Mouse (Mus musculus): ENCODE data around the gene Isg15.

Isg15 gene

DNA sequence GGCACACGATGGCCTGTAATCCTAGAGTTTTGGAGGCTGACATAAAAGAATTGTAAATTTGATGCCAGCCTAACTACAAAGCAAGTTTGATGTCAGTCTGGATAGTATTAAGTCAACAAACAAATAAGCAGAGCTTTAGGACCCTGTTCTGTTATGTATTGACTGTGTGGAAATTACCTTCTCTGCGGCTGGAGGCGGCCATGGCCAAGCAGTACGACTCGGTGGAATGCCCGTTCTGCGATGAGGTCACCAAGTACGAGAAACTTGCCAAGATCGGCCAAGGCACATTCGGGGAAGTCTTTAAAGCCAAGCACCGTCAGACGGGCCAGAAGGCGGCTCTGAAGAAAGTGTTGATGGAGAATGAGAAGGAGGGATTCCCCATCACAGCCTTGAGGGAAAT is 12.5 kb upstream of the Isg15 start:
- H3K36me3 ChIP-seq (ENCODE audit: insufficient read depth, low read length), result no peaks in the 10 kb centered on the region
- no peak overlapping the region for H3K4me3 ChIP-seq (replicated peaks; ENCODE audit: low read length)
- no peak for TF ChIP-seq CTCF (conservative IDR thresholded peaks at IDR 0.05; ENCODE audit: low read length)
- TF ChIP-seq POU5F1 (IDR thresholded peaks at IDR 0.05; ENCODE audit: borderline replicate concordance, low read length), result no peak
- no peak for TF ChIP-seq NANOG (IDR thresholded peaks at IDR 0.05; ENCODE audit: borderline replicate concordance, low read length)

DNA sequence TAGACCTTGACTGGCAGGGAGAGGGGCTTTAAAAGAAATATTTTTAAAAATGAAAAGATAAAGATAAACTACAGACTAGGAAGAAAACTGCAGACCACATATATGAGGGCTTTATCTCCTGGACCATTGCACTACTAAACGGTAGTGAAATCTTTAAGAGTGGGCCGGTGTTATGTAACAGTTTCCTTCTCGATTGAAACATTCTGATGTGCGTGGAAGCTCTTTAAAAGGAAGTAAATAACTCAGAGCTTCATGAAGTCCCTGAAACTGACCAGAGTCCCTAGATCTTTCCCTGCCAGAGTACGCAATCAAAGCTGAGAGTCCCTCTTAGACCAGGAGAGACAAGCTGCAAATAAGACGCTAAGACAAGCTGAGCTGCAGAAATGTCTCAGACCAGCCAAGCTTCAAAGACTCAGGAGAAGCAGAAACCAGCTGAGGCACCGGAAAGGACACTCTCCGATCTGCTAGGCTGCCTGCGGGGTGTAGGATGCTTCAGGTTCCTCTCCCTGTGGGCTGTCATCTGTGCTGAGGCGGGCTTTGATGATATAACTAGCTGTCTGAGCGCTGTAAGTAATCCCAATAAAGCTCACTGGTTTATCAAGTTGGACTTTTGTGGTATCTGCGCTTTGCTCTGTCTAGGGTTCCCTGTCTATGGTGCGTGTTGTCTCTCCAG is 9.5 kb upstream of the Isg15 start:
- Histone ChIP-seq H3K36me3 (ENCODE audit: insufficient read depth, low read length) (no peaks in the 10 kb centered on the region), H3K9me3 (ENCODE audit: low read length) (no peaks in the 10 kb centered on the region), H3K4me3 (replicated peaks; ENCODE audit: low read length) (no peak overlapping the region), H3K4me1 (replicated peaks; ENCODE audit: low read depth, low read length) (peaks cover 7% of the 10 kb centered on the region), H3K27me3 (ENCODE audit: insufficient read depth, low read length) (peaks cover 22% of the 10 kb centered on the region)
- TF ChIP-seq CTCF (conservative IDR thresholded peaks at IDR 0.05; ENCODE audit: low read length) (no peak), NANOG (IDR thresholded peaks at IDR 0.05; ENCODE audit: borderline replicate concordance, low read length) (no peak)

More for the DNA sequence above, 12.5 kb upstream of the Isg15 start:
- Histone ChIP-seq H3K4me1 (replicated peaks; ENCODE audit: low read depth, low read length) (peaks cover 7% of the 10 kb centered on the region), H3K9me3 (ENCODE audit: low read length) (no peaks in the 10 kb centered on the region), H3K27me3 (ENCODE audit: insufficient read depth, low read length) (peaks cover 29% of the 10 kb centered on the region)

DNA sequence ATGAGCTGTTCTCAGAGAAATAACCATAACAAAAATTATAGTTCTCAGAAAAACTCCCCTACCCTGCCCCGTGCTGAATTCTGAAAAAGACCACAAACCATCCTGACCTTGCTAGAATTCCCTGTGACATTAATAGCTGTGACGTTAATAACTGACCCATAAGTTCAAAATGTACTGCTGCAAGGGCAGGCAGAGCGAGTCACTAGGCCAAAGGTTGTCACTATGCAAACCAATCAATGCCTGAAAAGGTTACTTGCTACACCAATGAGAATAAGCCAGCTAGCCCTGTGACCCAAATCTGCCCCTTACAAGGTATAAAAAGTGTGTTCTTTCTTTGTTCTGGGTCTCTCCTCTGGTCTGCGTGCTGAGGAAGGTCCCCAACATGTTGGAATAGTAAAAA is 8.3 kb upstream of the Isg15 start:
- no peak overlapping the region for H3K4me3 ChIP-seq (replicated peaks; ENCODE audit: low read length)
- TF ChIP-seq POU5F1 (IDR thresholded peaks at IDR 0.05; ENCODE audit: borderline replicate concordance, low read length) (no peak), CTCF (conservative IDR thresholded peaks at IDR 0.05; ENCODE audit: low read length) (no peak), NANOG (IDR thresholded peaks at IDR 0.05; ENCODE audit: borderline replicate concordance, low read length) (no peak)
- peaks cover 6% of the 10 kb centered on the region for H3K4me1 ChIP-seq (replicated peaks; ENCODE audit: low read depth, low read length)
- peaks cover 34% of the 10 kb centered on the region for H3K27me3 ChIP-seq (ENCODE audit: insufficient read depth, low read length)
- H3K36me3 ChIP-seq (ENCODE audit: insufficient read depth, low read length), result no peaks in the 10 kb centered on the region
- H3K9me3 ChIP-seq (ENCODE audit: low read length), result no peaks in the 10 kb centered on the region

DNA sequence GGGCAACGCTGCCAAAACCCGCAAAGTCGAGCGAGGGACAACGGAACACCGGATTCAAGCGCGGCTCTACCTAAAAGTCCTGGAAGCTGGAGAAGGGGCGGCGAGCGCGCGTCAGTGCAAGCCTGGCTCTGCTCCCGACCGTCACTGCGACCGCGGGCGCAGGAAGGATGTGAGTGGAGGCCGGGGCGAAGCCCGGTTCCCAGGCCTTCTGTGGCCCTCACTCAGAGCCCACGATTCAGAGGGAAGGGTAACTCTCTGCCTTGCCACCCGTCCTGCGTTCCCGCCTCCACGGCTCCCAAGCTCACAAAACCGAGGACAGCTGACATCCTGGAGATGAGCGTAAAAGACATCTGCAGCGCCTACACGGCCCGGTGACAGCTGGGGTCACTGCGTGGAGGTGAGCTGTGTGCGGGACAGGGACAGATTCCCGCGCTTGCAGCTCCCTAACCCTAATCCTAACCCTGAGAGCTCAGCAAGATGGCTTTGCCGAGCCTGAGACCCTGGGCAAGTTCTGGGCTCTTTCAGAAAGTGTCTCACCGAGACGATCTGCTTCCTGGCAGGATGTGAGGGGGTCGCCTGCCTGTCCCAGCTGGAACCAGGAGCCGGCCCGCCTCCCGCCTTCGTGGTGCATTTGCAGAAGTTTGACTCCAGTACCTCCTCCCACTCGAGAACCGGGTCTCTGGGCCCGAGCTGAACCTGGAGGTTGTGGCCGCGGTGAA is 3.0 kb upstream of the Isg15 start:
- Histone ChIP-seq H3K27me3 (ENCODE audit: insufficient read depth, low read length) (peaks cover 58% of the 10 kb centered on the region), H3K36me3 (ENCODE audit: insufficient read depth, low read length) (no peaks in the 10 kb centered on the region), H3K4me1 (replicated peaks; ENCODE audit: low read depth, low read length) (peaks cover 24% of the 10 kb centered on the region), H3K9me3 (ENCODE audit: low read length) (no peaks in the 10 kb centered on the region), H3K4me3 (replicated peaks; ENCODE audit: low read length) (peak overlapping the region; percentile 76)
- TF ChIP-seq NANOG (IDR thresholded peaks at IDR 0.05; ENCODE audit: borderline replicate concordance, low read length) (no peak), CTCF (conservative IDR thresholded peaks at IDR 0.05; ENCODE audit: low read length) (no peak), POU5F1 (IDR thresholded peaks at IDR 0.05; ENCODE audit: borderline replicate concordance, low read length) (no peak)

DNA sequence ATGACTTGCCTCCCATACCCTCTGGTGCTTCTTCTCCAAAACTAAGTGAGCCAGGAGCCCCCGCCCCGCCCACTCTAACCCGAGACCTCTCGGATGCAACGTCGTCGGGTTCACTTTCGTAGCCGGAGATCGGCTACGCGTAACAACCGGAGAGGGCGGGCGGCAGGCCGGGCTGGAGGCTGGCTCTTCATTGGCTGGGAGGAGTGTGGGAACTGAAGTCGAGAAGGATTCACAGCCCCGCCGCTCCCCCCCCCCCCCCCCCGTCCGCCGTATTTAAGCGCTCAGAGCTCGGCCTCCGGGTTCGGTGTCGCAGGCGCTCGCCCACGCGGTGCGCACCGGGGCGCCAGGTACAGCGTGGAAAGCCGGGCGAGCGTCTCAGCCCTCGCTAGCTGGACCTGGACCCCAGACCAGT is 2.4 kb upstream of the Isg15 start, which contains the start of gene AW011738:
Gene AW011738 (plus strand): TSS at position 304 of the 412 bp plus-strand sequence.
- no peaks in the 10 kb centered on the region for H3K9me3 ChIP-seq (ENCODE audit: low read length)
- peaks cover 59% of the 10 kb centered on the region for H3K27me3 ChIP-seq (ENCODE audit: insufficient read depth, low read length)
- H3K4me3 ChIP-seq (replicated peaks; ENCODE audit: low read length), result peak within 1 kb of the TSS; percentile 76
- H3K4me1 ChIP-seq (replicated peaks; ENCODE audit: low read depth, low read length), result peaks cover 27% of the 10 kb centered on the region
- no peaks in the 10 kb centered on the region for H3K36me3 ChIP-seq (ENCODE audit: insufficient read depth, low read length)
- no peak for TF ChIP-seq NANOG (IDR thresholded peaks at IDR 0.05; ENCODE audit: borderline replicate concordance, low read length)
- TF ChIP-seq POU5F1 (IDR thresholded peaks at IDR 0.05; ENCODE audit: borderline replicate concordance, low read length), result no peak
- no peak for TF ChIP-seq CTCF (conservative IDR thresholded peaks at IDR 0.05; ENCODE audit: low read length)

DNA sequence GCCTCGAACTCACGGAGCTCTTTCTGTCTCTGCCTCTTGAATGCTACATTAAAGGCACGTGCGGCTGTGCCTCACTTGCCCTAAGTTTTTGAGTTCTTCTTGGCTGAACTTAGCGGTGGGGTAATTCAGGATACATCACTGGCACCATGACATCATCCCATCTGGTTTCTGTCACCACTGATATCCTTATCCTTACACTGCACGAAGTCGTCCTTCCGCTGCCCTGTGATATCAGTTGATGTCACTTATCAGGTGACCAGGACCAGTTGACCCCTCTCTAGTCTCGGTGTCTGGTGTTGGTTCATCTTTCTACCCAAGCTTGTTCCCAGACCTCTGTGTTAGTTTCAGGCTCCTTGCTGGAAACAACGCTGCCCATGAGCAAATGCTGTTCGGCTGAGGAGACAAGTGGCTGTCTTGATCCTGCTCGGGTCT is 1.9 kb upstream of the Isg15 start:
- H3K4me1 ChIP-seq (replicated peaks; ENCODE audit: low read depth, low read length), result peaks cover 27% of the 10 kb centered on the region
- no peaks in the 10 kb centered on the region for H3K9me3 ChIP-seq (ENCODE audit: low read length)
- H3K36me3 ChIP-seq (ENCODE audit: insufficient read depth, low read length), result no peaks in the 10 kb centered on the region
- no peak overlapping the region for H3K4me3 ChIP-seq (replicated peaks; ENCODE audit: low read length)
- no peak for TF ChIP-seq NANOG (IDR thresholded peaks at IDR 0.05; ENCODE audit: borderline replicate concordance, low read length)
- TF ChIP-seq CTCF (conservative IDR thresholded peaks at IDR 0.05; ENCODE audit: low read length), result no peak
- no peak for TF ChIP-seq POU5F1 (IDR thresholded peaks at IDR 0.05; ENCODE audit: borderline replicate concordance, low read length)
- H3K27me3 ChIP-seq (ENCODE audit: insufficient read depth, low read length), result peaks cover 59% of the 10 kb centered on the region

DNA sequence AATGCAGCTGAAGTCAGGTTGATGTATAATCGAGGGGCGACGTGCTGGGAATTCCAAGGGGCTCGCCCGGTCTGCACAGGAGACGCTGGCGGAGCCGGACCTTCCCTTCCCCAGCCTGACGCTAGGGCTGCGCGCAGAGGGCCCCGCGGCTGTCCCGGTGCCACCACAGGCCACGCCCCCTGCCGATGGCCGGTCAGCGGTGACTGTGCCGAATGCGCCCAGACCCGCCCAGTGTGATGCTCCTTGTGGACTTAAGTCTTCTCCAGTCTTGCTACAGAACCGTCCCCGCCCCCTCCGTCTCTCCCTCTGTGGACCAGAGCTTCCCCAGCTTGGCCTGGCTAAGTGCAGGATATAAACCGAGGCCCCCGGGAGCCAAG is 2.8 kb downstream of the Isg15 start:
- peaks cover 27% of the 10 kb centered on the region for H3K36me3 ChIP-seq (ENCODE audit: insufficient read depth, low read length)
- no peak for TF ChIP-seq NANOG (IDR thresholded peaks at IDR 0.05; ENCODE audit: borderline replicate concordance, low read length)
- no peak for TF ChIP-seq CTCF (conservative IDR thresholded peaks at IDR 0.05; ENCODE audit: low read length)
- TF ChIP-seq POU5F1 (IDR thresholded peaks at IDR 0.05; ENCODE audit: borderline replicate concordance, low read length), result no peak
- no peaks in the 10 kb centered on the region for H3K9me3 ChIP-seq (ENCODE audit: low read length)
- peaks cover 24% of the 10 kb centered on the region for H3K27me3 ChIP-seq (ENCODE audit: insufficient read depth, low read length)
- H3K4me3 ChIP-seq (replicated peaks; ENCODE audit: low read length), result peak overlapping the region; percentile 82
- peaks cover 56% of the 10 kb centered on the region for H3K4me1 ChIP-seq (replicated peaks; ENCODE audit: low read depth, low read length)

DNA sequence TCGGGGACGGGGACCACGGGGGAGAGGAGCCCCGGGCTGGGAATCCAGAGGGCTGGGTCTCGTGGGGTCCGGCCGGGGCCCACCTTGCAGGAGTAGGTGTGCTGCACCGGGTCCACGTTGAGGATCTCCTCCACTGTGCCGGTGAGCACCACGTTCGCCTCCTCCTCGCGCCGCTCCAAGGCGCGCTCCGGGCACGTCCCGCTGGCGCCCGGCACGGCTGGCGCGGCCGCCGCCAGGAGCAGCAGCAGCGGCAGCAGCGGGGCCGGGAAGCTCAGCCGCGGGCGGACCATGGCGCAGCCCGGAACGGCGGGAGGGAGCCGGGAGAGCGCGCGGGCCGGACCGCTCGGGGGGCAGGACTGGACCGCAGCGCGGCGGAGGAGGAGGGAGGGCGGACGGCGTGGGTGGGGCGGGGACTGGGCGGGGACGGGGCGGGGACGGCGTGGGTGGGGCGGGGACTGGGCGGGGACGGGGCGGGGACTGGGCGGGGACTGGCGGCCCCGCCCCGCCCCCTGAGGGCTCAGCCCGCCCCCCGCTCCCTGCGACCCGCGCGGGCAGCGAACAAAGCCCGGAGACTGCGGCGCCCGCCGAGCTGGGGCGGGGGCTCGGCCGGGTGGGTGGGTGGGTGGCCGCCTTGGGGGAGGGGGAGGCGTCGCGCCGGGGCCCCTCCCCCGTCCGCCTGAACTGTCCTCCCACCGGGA is 3.3 kb downstream of the Isg15 start, which contains the start of gene Agrn:
Gene Agrn (minus strand): TSS at position 358 of the 698 bp plus-strand sequence.
- Histone ChIP-seq H3K27me3 (ENCODE audit: insufficient read depth, low read length) (peaks cover 19% of the 10 kb centered on the region), H3K36me3 (ENCODE audit: insufficient read depth, low read length) (peaks cover 33% of the 10 kb centered on the region), H3K9me3 (ENCODE audit: low read length) (no peaks in the 10 kb centered on the region), H3K4me3 (replicated peaks; ENCODE audit: low read length) (peak within 1 kb of the TSS; percentile 93), H3K4me1 (replicated peaks; ENCODE audit: low read depth, low read length) (peaks cover 56% of the 10 kb centered on the region)
- no peak for TF ChIP-seq NANOG (IDR thresholded peaks at IDR 0.05; ENCODE audit: borderline replicate concordance, low read length)
- no peak for TF ChIP-seq POU5F1 (IDR thresholded peaks at IDR 0.05; ENCODE audit: borderline replicate concordance, low read length)
- TF ChIP-seq CTCF (conservative IDR thresholded peaks at IDR 0.05; ENCODE audit: low read length), result no peak

Data from E14TG2a.4 (cell line).